In the genomic region with DNA sequence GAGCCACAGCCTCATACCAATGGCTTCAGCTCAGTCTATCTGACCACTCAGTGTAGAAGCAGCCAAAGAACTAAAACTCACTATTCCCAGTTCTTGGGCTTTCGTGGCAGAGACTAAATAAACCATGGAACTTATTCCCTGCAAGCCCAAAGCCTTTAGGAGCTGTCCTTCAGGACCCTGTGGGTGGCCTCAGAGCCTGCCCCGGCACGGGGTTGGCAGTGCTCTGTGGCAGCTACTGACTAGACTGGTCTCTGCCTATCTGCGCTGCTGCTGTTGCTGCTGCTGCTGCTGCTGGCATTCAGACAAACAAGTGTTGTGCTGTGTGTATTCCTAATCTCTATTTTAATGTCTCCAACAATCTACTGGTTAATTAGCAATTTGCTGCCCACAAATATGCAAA, we compare ENCODE assay signal across 10 mouse cellular contexts. TPM values are rescaled to one million over a fixed set of nuclear protein-coding genes. Genes with fewer than 3 reads are reported as not detected.
DNase-seq lines count a peak whose midpoint lies in the region; ATAC-seq lines count a peak whose summit lies in the region.
"Had no signal": no experiment of that assay in that cellular context is flagged by ENCODE, and none has a peak within 500 bp of the region (broad histone marks: within the 10 kb centered on the region; RNA-seq: fewer than 3 reads in every experiment).

No protein-coding gene starts in this region.

- no peak overlapping the region for H3K4me3 ChIP-seq in forebrain, embryonic 11.5 days (ENCODE audit: low read depth, low read length)

- H3K27me3 ChIP-seq in forebrain, embryonic 11.5 days (ENCODE audit: control insufficient read depth, insufficient read depth, low read length): no peaks in the 10 kb centered on the region

- H3K36me3 ChIP-seq in forebrain, embryonic 11.5 days (ENCODE audit: control insufficient read depth, insufficient read depth, low read length): no peaks in the 10 kb centered on the region
- H3K36me3 ChIP-seq: embryonic facial prominence, embryonic 12.5 days had no signal

- H3K27ac ChIP-seq in forebrain, embryonic 11.5 days (ENCODE audit: low read depth, low read length): no peak overlapping the region
- H3K27ac ChIP-seq: embryonic facial prominence, embryonic 12.5 days had no signal

- WGBS in forebrain, embryonic 11.5 days: 9% methylated on average over 4 of the region's 4 CpGs

- H3K9me3 ChIP-seq in forebrain, embryonic 11.5 days (ENCODE audit: control insufficient read depth, low read length): no peaks in the 10 kb centered on the region
- H3K9me3 ChIP-seq: embryonic facial prominence, embryonic 12.5 days had no signal

- H3K4me1 ChIP-seq in forebrain, embryonic 11.5 days (replicated peaks; ENCODE audit: control insufficient read depth, insufficient read depth, low read length): peaks cover 15% of the 10 kb centered on the region; the same call in 1 of the 2 replicates

- peak overlapping the region; percentile 74; the same call in 1 of the 2 replicates for H3K4me2 ChIP-seq in forebrain, embryonic 11.5 days (ENCODE audit: low read depth, low read length, severe bottlenecking)

- ATAC-seq in forebrain, embryonic 11.5 days (replicated peaks; ENCODE audit: low FRiP score): peak; percentile 60
- peak; percentile 64; the same call in 1 of the 2 replicates for ATAC-seq in megakaryocyte-erythroid progenitor cell, adult 5-6 weeks (replicated peaks; ENCODE audit: low FRiP score, low TSS enrichment, poor library complexity, severe bottlenecking)

- intact Hi-C loops in gastrocnemius, postnatal 14 days (cut with DNase I; ENCODE audit: low total_unique reads): no loop called here

- H3K9ac ChIP-seq in forebrain, embryonic 11.5 days (ENCODE audit: low read length): no peak overlapping the region
- H3K9ac ChIP-seq: embryonic facial prominence, embryonic 12.5 days had no signal

- peak; percentile 12 for DNase-seq in gastrocnemius, postnatal 14 days
- no peak for DNase-seq in gastrocnemius, adult 8-10 months (ENCODE audit: low spot score in 2 of 2)
- peak; percentile 16 to 20 for DNase-seq in B cell, adult 2 months
- peak; percentile 76 for DNase-seq in forebrain, embryonic 11.5 days (ENCODE audit: low spot score)
- no peak for DNase-seq in spleen, adult 12 weeks (ENCODE audit: low spot score)
- DNase-seq in cerebellum, adult 8-10 months: no peak
- DNase-seq in lung, postnatal 36 days: no peak

RNA-seq across cellular contexts. Expression of a gene that starts 1.1 kb away (rescaled TPM):
- total RNA-seq in gastrocnemius, postnatal 14 days (2021): under 1 TPM; 0.16 to 0.43 TPM
- total RNA-seq in gastrocnemius, adult 8-10 months (2022): under 1 TPM in 1 of 4 experiments, not detected in 3; 0.11 TPM
- polyA plus RNA-seq in forebrain, embryonic 11.5 days (2014; fragmentation: Nextera tagmentation; extraction: Ambion mirVana): 5.5 TPM in 2 replicates
- not detected in 2 replicates for total RNA-seq in megakaryocyte-erythroid progenitor cell, adult 5-6 weeks (2014; fragmentation: Nextera tagmentation)
- 0.11 TPM in 1 of 2 replicates, not detected in the other for total RNA-seq in megakaryocyte-erythroid progenitor cell, adult 5-6 weeks (2017)
- total RNA-seq: liver, adult 2 months had no signal
- polyA plus RNA-seq: liver, adult 2 months had no signal

Comparison
In these comparisons a context has a peak if more than half of its experiments do, and no peak if none do; other contexts are left out.
1. DNase-seq: peak in gastrocnemius, postnatal 14 days (single experiment), B cell, adult 2 months (2 of 2) and forebrain, embryonic 11.5 days (single experiment); none in gastrocnemius, adult 8-10 months (0 of 2), spleen, adult 12 weeks (single experiment), cerebellum, adult 8-10 months (single experiment) and lung, postnatal 36 days (single experiment).